Mouse (Mus musculus): ENCODE measurements at regions not wholly inside any gene's neighbourhood (a gene's known extent, or its start where the extent isn't known, plus 50 kb on each side); places are given as distances from the start of the nearest gene placed in this dataset.

GRCm38 (mm10) chr2:178724228-178724627, 293.9 kb downstream of the Cdh26 start:
- no peak for TF ChIP-seq EP300 (optimal IDR thresholded peaks at IDR 0.05)
- peak; percentile 17; the same call in 1 of the 2 replicates for TF ChIP-seq CTCF (IDR thresholded peaks at IDR 0.05; ENCODE audit: low read depth)
